Mouse (Mus musculus) hindbrain, embryonic 11.5 days (tissue): ENCODE results near the gene Gm45716. TPM values are rescaled to one million over a fixed set of nuclear protein-coding genes. Genes with fewer than 3 reads are reported as not detected.

Experiments used
- ATAC-seq: fragments of 200-750 bp; cut with Nextera tagmentation; 2 replicates; pipeline ENCODE4 v1.8.0; 2017; ENCODE audit warnings: mild to moderate bottlenecking, moderate TSS enrichment, moderate library complexity; ENCODE audit not compliant: low FRiP score
- DNase-seq: peaks from one replicate; pipeline ENCODE4 v3.0.0-alpha.2; 2015; ENCODE audit warnings: low spot score
- H3K27ac ChIP-seq: fragments of 300-500 bp; sonication (generic); 2 replicates; pipeline ENCODE4 v1.5.1; 2014; ENCODE audit warnings: mild to moderate bottlenecking, low read depth, low read length
- H3K27me3 ChIP-seq: fragments of 300-500 bp; sonication (generic); 2 replicates; pipeline ENCODE4 v1.6.1; 2014; ENCODE audit warnings: mild to moderate bottlenecking, low read length, moderate library complexity, mixed read lengths; ENCODE audit not compliant: control insufficient read depth, insufficient read depth
- H3K36me3 ChIP-seq: fragments of 300-500 bp; sonication (generic); 2 replicates; pipeline ENCODE4 v1.6.1; 2014; ENCODE audit warnings: mild to moderate bottlenecking, low read length, moderate library complexity, mixed read lengths; ENCODE audit not compliant: control insufficient read depth, insufficient read depth
- H3K4me1 ChIP-seq: fragments of 300-500 bp; sonication (generic); replicated peaks from 2 replicates; pipeline ENCODE4 v1.6.1; 2014; ENCODE audit warnings: low read length, mixed read lengths; ENCODE audit not compliant: control insufficient read depth, insufficient read depth
- H3K4me2 ChIP-seq: fragments of 300-500 bp; sonication (generic); replicated peaks from 2 replicates; pipeline ENCODE4 v1.6.1; 2014; ENCODE audit warnings: mild to moderate bottlenecking, low read depth, low read length
- H3K4me3 ChIP-seq: fragments of 300-500 bp; sonication (generic); 2 replicates; pipeline ENCODE4 v1.5.1; 2014; ENCODE audit warnings: low read depth, low read length
- H3K9ac ChIP-seq: fragments of 300-500 bp; sonication (generic); 2 replicates; pipeline ENCODE4 v1.6.1; 2014; ENCODE audit warnings: low read depth, low read length
- H3K9me3 ChIP-seq: fragments of 300-500 bp; sonication (generic); 2 replicates; pipeline ENCODE4 v1.6.1; 2016; ENCODE audit warnings: low read length; ENCODE audit not compliant: control insufficient read depth
- WGBS: fragments of 180-500 bp; shearing (Covaris S2); extraction: QIAGEN DNeasy Blood & Tissue Kit; methylation state at CpG from one replicate; pipeline ENCODE4 v1.1.7; 2014; 5-methylcytosine and 5-hydroxymethylcytosine counted together
- polyA plus RNA-seq: library from polyadenylated mRNA; unstranded; fragments of >200 nt; fragmentation: Nextera tagmentation; extraction: Ambion mirVana; gene quantifications from 2 replicates; pipeline ENCODE4 v1.2.1, GENCODE M21; 2014

Gene Gm45716
- polyA plus RNA-seq, 1 experiment from 2014 or later = 17.8 TPM

DNA sequence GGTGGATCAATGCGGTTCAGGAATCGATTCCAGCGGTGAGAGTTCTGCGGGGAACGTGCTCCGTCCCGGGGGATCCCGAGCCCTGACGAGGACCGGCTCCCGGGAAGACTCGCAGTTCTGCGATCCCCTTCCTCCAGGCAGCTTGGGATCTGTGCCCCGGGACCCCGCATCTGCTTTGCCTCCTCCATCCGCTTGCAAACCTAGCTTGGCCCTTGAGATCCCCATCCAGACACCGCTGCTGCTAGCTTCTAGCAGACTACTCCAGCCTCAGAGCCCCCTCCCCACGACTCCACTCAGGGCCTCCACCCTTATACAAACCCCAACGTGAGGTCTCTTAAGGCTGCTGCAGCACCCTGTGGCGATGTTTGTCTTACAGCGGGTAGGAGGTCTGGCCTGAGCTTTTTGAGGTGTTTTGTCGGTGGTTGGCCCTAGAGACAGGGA, 62.2 kb downstream of the Gm45716 start:
- Histone ChIP-seq H3K4me1 (0 out of 2 replicates have a peak, but pooled peaks cover 2% of the 10 kb centered on the region), H3K4me3 (peak overlapping the region; percentile 65), H3K9ac (peak overlapping the region; percentile 86), H3K27me3 (no peaks in the 10 kb centered on the region), H3K36me3 (no peaks in the 10 kb centered on the region), H3K27ac (peak overlapping the region; percentile 81), H3K9me3 (no peaks in the 10 kb centered on the region), H3K4me2 (peak overlapping the region; percentile 82)
- ATAC-seq = no peak; the same call in 1 of the 2 replicates
- WGBS = under 1% methylated on average over 22 of the region's 22 CpGs
- no peak for DNase-seq

DNA sequence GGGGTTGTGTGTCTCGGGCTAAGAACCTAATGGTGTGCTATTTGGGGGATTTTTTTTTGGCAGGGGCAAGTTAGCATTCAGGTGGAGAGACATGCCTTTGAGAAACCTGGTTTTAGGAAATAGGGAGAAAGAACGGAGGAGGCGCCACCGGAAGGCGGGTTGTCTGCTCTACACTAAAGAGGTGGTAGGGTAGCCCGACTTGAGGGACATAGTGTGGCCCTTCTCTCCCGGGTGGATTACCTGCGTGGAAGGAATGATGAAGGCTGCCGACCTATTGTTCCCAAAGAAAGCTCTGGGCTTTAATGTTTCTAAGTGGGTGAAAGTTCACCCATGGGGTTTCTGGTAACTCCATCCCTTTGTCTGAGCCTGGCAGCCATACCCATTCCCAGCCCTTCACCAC, 62.7 kb downstream of the Gm45716 start:
- 0 out of 2 replicates have a peak, but pooled peaks cover 2% of the 10 kb centered on the region for H3K4me1 ChIP-seq
- DNase-seq = no peak
- H3K4me2 ChIP-seq = peak overlapping the region; percentile 82
- 4% methylated on average over 9 of the region's 9 CpGs for WGBS
- no peak for ATAC-seq
- no peaks in the 10 kb centered on the region for H3K9me3 ChIP-seq
- peak overlapping the region; percentile 65 for H3K4me3 ChIP-seq
- H3K36me3 ChIP-seq = no peaks in the 10 kb centered on the region
- H3K9ac ChIP-seq = peak overlapping the region; percentile 86
- H3K27ac ChIP-seq = peak overlapping the region; percentile 81
- no peaks in the 10 kb centered on the region for H3K27me3 ChIP-seq

DNA sequence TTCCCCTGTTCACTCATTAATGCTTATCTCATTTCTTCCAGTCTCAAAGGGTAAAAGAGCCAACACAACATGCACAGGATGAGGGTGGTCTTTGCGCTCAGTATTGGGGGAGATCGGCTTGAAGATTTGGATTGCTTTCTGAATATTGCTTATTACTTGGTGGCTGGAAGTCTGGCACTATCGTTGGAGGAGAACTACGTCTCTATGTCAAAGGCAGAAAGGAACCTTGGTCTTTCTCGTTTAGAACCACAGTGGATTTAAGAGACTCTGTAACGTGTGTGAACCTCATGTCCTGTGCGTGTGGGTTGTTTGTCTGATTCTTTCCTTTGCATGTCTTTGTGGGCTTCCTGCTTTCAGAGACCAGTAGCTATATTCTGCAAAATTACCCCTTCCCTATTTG, 63.2 kb downstream of the Gm45716 start:
- Histone ChIP-seq H3K9me3 (no peaks in the 10 kb centered on the region), H3K4me1 (0 out of 2 replicates have a peak, but pooled peaks cover 2% of the 10 kb centered on the region), H3K27ac (no peak overlapping the region), H3K27me3 (no peaks in the 10 kb centered on the region), H3K4me3 (peak overlapping the region; percentile 65), H3K4me2 (peak overlapping the region; percentile 82), H3K9ac (no peak overlapping the region), H3K36me3 (no peaks in the 10 kb centered on the region)
- 72% methylated on average over 7 of the region's 7 CpGs for WGBS
- DNase-seq (no peak), ATAC-seq (no peak)

DNA sequence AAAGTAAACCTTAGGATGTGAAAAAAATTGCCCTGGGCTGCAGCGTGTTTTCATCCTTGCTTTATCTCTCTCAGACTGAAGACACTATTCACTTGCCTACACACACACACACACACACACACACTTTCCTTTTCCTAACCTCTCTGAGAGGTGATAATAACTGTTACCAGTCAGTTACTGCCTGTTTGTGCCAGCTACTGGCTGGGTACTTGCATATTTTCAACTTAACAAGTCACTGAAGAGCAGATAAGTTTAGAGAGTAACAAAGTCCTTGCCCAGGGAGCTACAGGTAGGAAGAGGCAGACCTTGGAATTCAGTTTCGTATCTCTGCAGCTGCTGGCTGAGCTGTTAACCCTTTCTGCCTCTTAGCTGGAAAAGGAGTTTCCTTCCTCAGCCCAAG, 64.4 kb downstream of the Gm45716 start:
- WGBS = 49% methylated on average over 2 of the region's 2 CpGs
- ATAC-seq = no peak
- no peak overlapping the region for H3K4me2 ChIP-seq

DNA sequence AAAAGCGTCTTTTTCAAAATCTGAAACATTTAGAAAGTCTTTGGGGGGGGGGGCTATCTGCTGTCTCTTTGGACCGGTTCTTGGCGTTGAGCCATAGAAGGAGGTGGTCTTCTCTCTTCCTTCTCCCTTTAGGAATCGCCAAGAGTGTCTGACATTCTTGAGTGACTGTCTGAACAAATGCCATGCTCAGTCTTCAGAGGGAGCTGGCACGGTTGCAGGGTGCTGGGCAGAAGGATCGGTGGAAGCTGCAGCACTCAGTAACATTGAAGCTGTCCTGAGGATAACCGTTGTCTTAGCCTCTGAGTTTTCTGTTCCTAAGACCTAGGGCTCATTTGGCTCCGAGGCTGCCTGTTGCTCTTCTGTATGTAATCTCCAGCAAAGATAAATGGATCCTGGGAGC, 64.9 kb downstream of the Gm45716 start:
- Histone ChIP-seq H3K9ac (no peak overlapping the region), H3K4me3 (no peak overlapping the region), H3K9me3 (no peaks in the 10 kb centered on the region), H3K4me2 (no peak overlapping the region), H3K4me1 (0 out of 2 replicates have a peak, but pooled peaks cover 2% of the 10 kb centered on the region), H3K27ac (no peak overlapping the region), H3K27me3 (no peaks in the 10 kb centered on the region), H3K36me3 (no peaks in the 10 kb centered on the region)
- no peak for ATAC-seq
- no peak for DNase-seq
- WGBS = 87% methylated on average over 8 of the region's 8 CpGs

More for the DNA sequence above, 64.4 kb downstream of the Gm45716 start:
- 0 out of 2 replicates have a peak, but pooled peaks cover 2% of the 10 kb centered on the region for H3K4me1 ChIP-seq
- H3K27ac ChIP-seq = no peak overlapping the region
- no peak for DNase-seq
- H3K9me3 ChIP-seq = no peaks in the 10 kb centered on the region
- H3K9ac ChIP-seq = no peak overlapping the region
- no peaks in the 10 kb centered on the region for H3K36me3 ChIP-seq
- no peaks in the 10 kb centered on the region for H3K27me3 ChIP-seq
- H3K4me3 ChIP-seq = no peak overlapping the region

DNA sequence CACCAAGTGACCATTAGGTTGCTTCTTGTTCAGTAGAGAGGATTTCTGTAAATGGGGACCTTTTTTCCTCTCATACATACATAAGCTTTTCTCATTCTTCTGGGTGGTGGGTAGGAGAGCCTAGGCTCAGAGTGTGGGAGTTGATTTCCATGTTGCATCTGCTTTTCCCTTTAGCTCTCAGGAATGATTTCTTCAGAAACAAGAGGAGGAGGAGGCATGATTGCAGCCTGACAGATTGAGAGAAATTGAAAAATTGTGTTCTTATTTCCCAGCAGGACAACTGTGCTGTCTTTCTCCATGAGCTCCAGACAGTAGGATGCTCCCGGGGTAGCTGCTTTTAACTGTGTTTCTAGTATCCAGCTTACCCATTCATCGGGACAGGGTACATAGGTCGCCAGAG, 67.1 kb downstream of the Gm45716 start:
- 0 out of 2 replicates have a peak, but pooled peaks cover 2% of the 10 kb centered on the region for H3K4me1 ChIP-seq
- WGBS = 89% methylated on average over 3 of the region's 3 CpGs
- ATAC-seq = no peak

DNA sequence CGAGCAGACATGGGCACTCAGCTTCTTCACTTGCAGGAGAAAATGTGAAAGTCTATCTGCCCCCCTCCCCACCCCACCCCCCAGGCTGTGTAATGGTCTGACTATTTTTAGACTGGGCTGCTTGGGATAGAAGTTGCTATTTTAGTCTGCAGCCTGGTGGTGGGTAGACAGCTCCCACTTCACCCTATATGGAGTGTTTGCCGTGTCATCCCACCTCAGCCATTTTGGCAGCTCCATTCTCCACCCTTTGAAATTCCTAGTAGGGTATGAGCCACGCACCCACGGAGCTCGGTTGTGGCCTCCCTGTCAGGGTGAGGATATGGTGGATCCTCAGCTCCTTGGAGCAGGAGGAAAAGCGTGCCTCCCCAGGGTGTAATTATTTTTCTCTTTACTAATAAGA, 68.2 kb downstream of the Gm45716 start:
- no peak for ATAC-seq
- H3K27me3 ChIP-seq = no peaks in the 10 kb centered on the region
- H3K36me3 ChIP-seq = 0 out of 2 replicates have a peak, but pooled peaks cover 2% of the 10 kb centered on the region
- no peak overlapping the region for H3K4me2 ChIP-seq
- WGBS = 81% methylated on average over 6 of the region's 6 CpGs
- no peak overlapping the region for H3K4me3 ChIP-seq
- DNase-seq = no peak
- no peak overlapping the region for H3K27ac ChIP-seq
- 0 out of 2 replicates have a peak, but pooled peaks cover under 1% of the 10 kb centered on the region for H3K4me1 ChIP-seq
- H3K9me3 ChIP-seq = no peaks in the 10 kb centered on the region
- no peak overlapping the region for H3K9ac ChIP-seq

More for the DNA sequence above, 67.1 kb downstream of the Gm45716 start:
- H3K27ac ChIP-seq = no peak overlapping the region
- H3K9me3 ChIP-seq = no peaks in the 10 kb centered on the region
- H3K4me2 ChIP-seq = no peak overlapping the region
- DNase-seq = no peak
- no peak overlapping the region for H3K9ac ChIP-seq
- H3K27me3 ChIP-seq = no peaks in the 10 kb centered on the region
- no peaks in the 10 kb centered on the region for H3K36me3 ChIP-seq
- H3K4me3 ChIP-seq = no peak overlapping the region

DNA sequence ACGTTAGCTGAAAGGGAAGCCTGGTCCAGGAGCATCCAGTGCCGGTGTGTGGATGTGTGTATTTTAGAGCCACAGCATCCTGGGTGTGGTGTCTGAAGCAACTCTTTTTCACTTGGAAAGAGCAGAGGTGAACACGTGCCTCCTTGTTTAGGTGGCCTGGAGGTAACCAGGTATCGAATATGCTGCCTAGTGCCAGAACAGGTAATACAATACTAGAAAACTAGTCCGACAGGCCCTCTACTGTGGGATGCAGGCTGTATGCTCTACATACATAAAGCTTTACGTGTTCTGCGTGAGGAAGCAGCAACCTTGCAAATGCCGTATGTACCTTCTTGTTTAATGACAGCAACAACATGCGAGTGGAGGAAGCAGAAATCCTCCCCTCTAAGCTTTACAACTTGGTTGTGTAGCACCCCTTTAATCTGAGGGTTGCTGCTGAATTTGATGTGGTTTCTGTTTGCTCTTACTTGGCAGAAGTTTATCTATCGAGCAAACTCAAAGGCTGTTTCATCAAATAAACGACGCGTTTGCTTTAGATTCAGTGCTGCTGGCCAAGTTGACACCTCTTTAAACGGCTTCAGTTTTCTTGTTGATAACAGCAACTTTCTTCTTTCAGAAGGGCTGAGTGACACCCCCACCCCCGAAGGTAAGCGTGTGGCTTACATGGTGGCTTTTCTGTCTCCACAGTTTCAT, 69.5 kb downstream of the Gm45716 start:
- WGBS = 89% methylated on average over 16 of the region's 16 CpGs

More for the DNA sequence above, 69.5 kb downstream of the Gm45716 start:
- Histone ChIP-seq H3K4me3 (no peak overlapping the region), H3K27ac (no peak overlapping the region), H3K36me3 (0 out of 2 replicates have a peak, but pooled peaks cover 2% of the 10 kb centered on the region), H3K9me3 (no peaks in the 10 kb centered on the region), H3K4me2 (no peak overlapping the region), H3K4me1 (no peaks in the 10 kb centered on the region), H3K9ac (no peak overlapping the region), H3K27me3 (no peaks in the 10 kb centered on the region)
- DNase-seq (no peak), ATAC-seq (no peak)
